Mouse (Mus musculus) adrenal gland (tissue): ENCODE results near the gene 1110059E24Rik.

Experiments used
- intact Hi-C: fragments of 180-260 bp; cut with DNase I; formaldehyde crosslinking; loops from one replicate; pipeline ENCODE4 v1.15.1; 2025

Gene 1110059E24Rik

GRCm38 (mm10) chr19:21581404-21581803 lies 71.4 kb downstream of the 1110059E24Rik start:
- intact Hi-C loops = loop anchor here (10.0 kb wide), 1 partner anchor 363 kb away; no protein-coding TSS in a partner anchor

- intact Hi-C loops = loop anchor here (10.0 kb wide), 1 partner anchor 365 kb away; no protein-coding TSS in a partner anchor
Measured at GRCm38 (mm10) chr19:21579896-21580295, 72.9 kb downstream of the 1110059E24Rik start.

- intact Hi-C loops = no loop called here
Measured at GRCm38 (mm10) chr19:21577443-21577842, 75.3 kb downstream of the 1110059E24Rik start.

GRCm38 (mm10) chr19:21571986-21572385 lies 80.8 kb downstream of the 1110059E24Rik start:
- intact Hi-C loops = loop anchor here (2.0 to 5.0 kb wide), 3 partner anchors 75 to 730 kb away; no protein-coding TSS in a partner anchor

GRCm38 (mm10) chr19:21571223-21571980 lies 81.4 kb downstream of the 1110059E24Rik start:
- intact Hi-C loops = loop anchor here (2.0 to 5.0 kb wide), 3 partner anchors 76 to 731 kb away; no protein-coding TSS in a partner anchor

GRCm38 (mm10) chr19:21570778-21571177 lies 82.0 kb downstream of the 1110059E24Rik start:
- intact Hi-C loops = loop anchor here (2.0 to 5.0 kb wide), 3 partner anchors 77 to 732 kb away; no protein-coding TSS in a partner anchor

- intact Hi-C loops = no loop called here
Measured at GRCm38 (mm10) chr19:21568528-21569185, 84.1 kb downstream of the 1110059E24Rik start.

- intact Hi-C loops = no loop called here
Measured at GRCm38 (mm10) chr19:21567933-21568332, 84.8 kb downstream of the 1110059E24Rik start.

- intact Hi-C loops = no loop called here
Measured at GRCm38 (mm10) chr19:21566484-21566883, 86.3 kb downstream of the 1110059E24Rik start.

GRCm38 (mm10) chr19:21564461-21564797 lies 88.3 kb downstream of the 1110059E24Rik start:
- intact Hi-C loops = loop anchor here (2.0 to 5.0 kb wide), 4 partner anchors 192 to 767 kb away; no protein-coding TSS in a partner anchor

- intact Hi-C loops = loop anchor here (2.0 to 5.0 kb wide), 4 partner anchors 191 to 767 kb away; no protein-coding TSS in a partner anchor
Measured at GRCm38 (mm10) chr19:21563789-21564460, 88.9 kb downstream of the 1110059E24Rik start.

GRCm38 (mm10) chr19:21562996-21563395 lies 89.8 kb downstream of the 1110059E24Rik start:
- intact Hi-C loops = loop anchor here (5.0 kb wide), 3 partner anchors 526 to 766 kb away; no protein-coding TSS in a partner anchor

- intact Hi-C loops = no loop called here
Measured at GRCm38 (mm10) chr19:21552801-21553200, 100.0 kb downstream of the 1110059E24Rik start.

- intact Hi-C loops = no loop called here
Measured at GRCm38 (mm10) chr19:21551921-21552536, 100.7 kb downstream of the 1110059E24Rik start.

- intact Hi-C loops = no loop called here
Measured at GRCm38 (mm10) chr19:21549713-21550112, 103.1 kb downstream of the 1110059E24Rik start.

- intact Hi-C loops = no loop called here
Measured at GRCm38 (mm10) chr19:21548947-21549346, 103.8 kb downstream of the 1110059E24Rik start.

GRCm38 (mm10) chr19:21537125-21537524 lies 115.7 kb downstream of the 1110059E24Rik start:
- intact Hi-C loops = no loop called here
